Mouse (Mus musculus) heart, embryonic 14.5 days (tissue): Measurements from ENCODE around the gene Clip2. TPM values are rescaled to one million over a fixed set of nuclear protein-coding genes. Genes with fewer than 3 reads are reported as not detected.
"Not testable (repeated sequence)": the region's sequence is repeated elsewhere in the genome, so short reads cannot be mapped to it uniquely, and the experiment has no call there.

Experiments used
- ATAC-seq: fragments of 200-750 bp; cut with Nextera tagmentation; 2 replicates; pipeline ENCODE4 v1.8.0; 2017; ENCODE audit warnings: low read depth, moderate TSS enrichment; ENCODE audit not compliant: insufficient number of reproducible peaks, insufficient read depth, low FRiP score
- H3K27ac ChIP-seq, 2 experiments: fragments of 200-500 bp in 1 of 2; fragments of 300-500 bp in 1 of 2; sonication (generic) in 1 of 2; replicated peaks in 1 of 2; 2 replicates each; pipeline ENCODE4 v1.5.1; 2012 to 2014; ENCODE audit warnings: low read depth in 2 of 2, low read length in 2 of 2, control low read depth in 1 of 2, mild to moderate bottlenecking in 1 of 2, mixed read lengths in 1 of 2; ENCODE audit not compliant: control insufficient read depth in 1 of 2, insufficient read depth in 1 of 2
- H3K27me3 ChIP-seq: fragments of 300-500 bp; sonication (generic); 2 replicates; pipeline ENCODE4 v1.6.1; 2014; ENCODE audit warnings: mild to moderate bottlenecking, low read length, control low read depth; ENCODE audit not compliant: control insufficient read depth, insufficient read depth
- H3K36me3 ChIP-seq: fragments of 300-500 bp; sonication (generic); 2 replicates; pipeline ENCODE4 v1.6.1; 2014; ENCODE audit warnings: mild to moderate bottlenecking, control low read depth, low read length, mixed read lengths; ENCODE audit not compliant: control insufficient read depth, insufficient read depth
- H3K4me1 ChIP-seq, 2 experiments: fragments of 200-500 bp in 1 of 2; fragments of 300-500 bp in 1 of 2; sonication (generic) in 1 of 2; 2 replicates each; pipeline ENCODE4 v1.6.1; 2012 to 2014; ENCODE audit warnings: low read length in 2 of 2, control low read depth in 1 of 2, mixed read lengths in 1 of 2; ENCODE audit not compliant: control insufficient read depth in 2 of 2, insufficient read depth in 2 of 2
- H3K4me2 ChIP-seq: fragments of 300-500 bp; sonication (generic); 2 replicates; pipeline ENCODE4 v1.6.1; 2014; ENCODE audit warnings: mild to moderate bottlenecking, low read length
- H3K4me3 ChIP-seq, 2 experiments: fragments of 200-500 bp in 1 of 2; fragments of 300-500 bp in 1 of 2; sonication (generic) in 1 of 2; 2 replicates each; pipeline ENCODE4 v1.5.1; 2012 to 2014; ENCODE audit warnings: low read length in 2 of 2, mild to moderate bottlenecking in 2 of 2, control low read depth in 1 of 2, low read depth in 1 of 2, moderate library complexity in 1 of 2; ENCODE audit not compliant: control insufficient read depth in 1 of 2, insufficient read depth in 1 of 2
- H3K9ac ChIP-seq: fragments of 300-500 bp; sonication (generic); 2 replicates; pipeline ENCODE4 v1.6.1; 2014; ENCODE audit warnings: mild to moderate bottlenecking, low read length
- H3K9me3 ChIP-seq: fragments of 300-500 bp; sonication (generic); 2 replicates; pipeline ENCODE4 v1.6.1; 2016; ENCODE audit warnings: low read length, control low read depth; ENCODE audit not compliant: control insufficient read depth
- WGBS: fragments of 180-500 bp; shearing (Covaris S2); extraction: QIAGEN DNeasy Blood & Tissue Kit; methylation state at CpG from one replicate; pipeline ENCODE4 v1.1.7; 2014; 5-methylcytosine and 5-hydroxymethylcytosine counted together
- polyA plus RNA-seq: library from polyadenylated mRNA; unstranded; fragments of >200 nt; fragmentation: Nextera tagmentation; extraction: Ambion mirVana; gene quantifications from 2 replicates; pipeline ENCODE4 v1.2.1, GENCODE M21; 2014

Clip2 gene
- polyA plus RNA-seq, 1 experiment from 2014 or later: 1.9 TPM

- no peaks in the 10 kb centered on the region for H3K27me3 ChIP-seq
- peaks cover 26% of the 10 kb centered on the region for H3K36me3 ChIP-seq
- no peak overlapping the region for H3K4me3 ChIP-seq
- no peak overlapping the region for H3K9ac ChIP-seq
- WGBS: 94% methylated on average over 4 of the region's 4 CpGs
- no peak overlapping the region for H3K27ac ChIP-seq
- H3K4me2 ChIP-seq: no peak overlapping the region
- no peaks in the 10 kb centered on the region for H3K4me1 ChIP-seq
- H3K9me3 ChIP-seq: no peaks in the 10 kb centered on the region
- ATAC-seq: no peak
Observed at GRCm38 (mm10) chr5:134488596-134488995, 63.6 kb downstream of the Clip2 start.

- H3K9ac ChIP-seq: no peak overlapping the region
- H3K36me3 ChIP-seq: peaks cover 21% of the 10 kb centered on the region
- no peak for ATAC-seq
- H3K4me2 ChIP-seq: no peak overlapping the region
- H3K27me3 ChIP-seq: no peaks in the 10 kb centered on the region
- no peaks in the 10 kb centered on the region for H3K4me1 ChIP-seq
- H3K4me3 ChIP-seq: no peak overlapping the region
- H3K27ac ChIP-seq: no peak overlapping the region
- H3K9me3 ChIP-seq: no peaks in the 10 kb centered on the region
- 80% methylated on average over 10 of the region's 10 CpGs for WGBS
Observed at GRCm38 (mm10) chr5:134488042-134488441, 64.2 kb downstream of the Clip2 start.

GRCm38 (mm10) chr5:134485900-134486665 lies 66.2 kb downstream of the Clip2 start:
- Histone ChIP-seq H3K27ac (no peak overlapping the region), H3K4me2 (no peak overlapping the region), H3K27me3 (no peaks in the 10 kb centered on the region), H3K36me3 (peaks cover 18% of the 10 kb centered on the region), H3K9ac (no peak overlapping the region), H3K4me3 (no peak overlapping the region), H3K4me1 (no peaks in the 10 kb centered on the region), H3K9me3 (no peaks in the 10 kb centered on the region)
- ATAC-seq: 0 out of 2 replicates have a peak, but pooled peaks have one; percentile 29
- 59% methylated on average over 13 of the region's 13 CpGs for WGBS

- no peak for ATAC-seq
- Histone ChIP-seq H3K9ac (no peak overlapping the region), H3K4me1 (no peaks in the 10 kb centered on the region), H3K9me3 (no peaks in the 10 kb centered on the region), H3K4me3 (no peak overlapping the region), H3K4me2 (no peak overlapping the region), H3K27me3 (no peaks in the 10 kb centered on the region), H3K27ac (no peak overlapping the region), H3K36me3 (peaks cover 11% of the 10 kb centered on the region; the same call in 1 of the 2 replicates)
- 79% methylated on average over 7 of the region's 7 CpGs for WGBS
Observed at GRCm38 (mm10) chr5:134485183-134485730, 67.0 kb downstream of the Clip2 start.

- Histone ChIP-seq H3K4me1 (no peaks in the 10 kb centered on the region), H3K27me3 (no peaks in the 10 kb centered on the region), H3K27ac (no peak overlapping the region), H3K4me2 (no peak overlapping the region), H3K9ac (no peak overlapping the region), H3K4me3 (no peak overlapping the region), H3K9me3 (no peaks in the 10 kb centered on the region), H3K36me3 (no peaks in the 10 kb centered on the region)
- 68% methylated on average over 1 of the region's 1 CpGs for WGBS
- ATAC-seq: no peak
Observed at GRCm38 (mm10) chr5:134483291-134483690, 68.9 kb downstream of the Clip2 start.

GRCm38 (mm10) chr5:134482331-134482730 lies 69.9 kb downstream of the Clip2 start:
- Histone ChIP-seq H3K4me3 (no peak overlapping the region), H3K4me1 (no peaks in the 10 kb centered on the region), H3K9ac (no peak overlapping the region), H3K27ac (no peak overlapping the region), H3K27me3 (no peaks in the 10 kb centered on the region), H3K9me3 (no peaks in the 10 kb centered on the region), H3K36me3 (no peaks in the 10 kb centered on the region), H3K4me2 (no peak overlapping the region)
- no peak for ATAC-seq
- 52% methylated on average over 11 of the region's 11 CpGs for WGBS

- not testable (repeated sequence) for ATAC-seq, H3K4me1 ChIP-seq, H3K4me3 ChIP-seq, H3K4me2 ChIP-seq, H3K27ac ChIP-seq, H3K27me3 ChIP-seq, H3K36me3 ChIP-seq, H3K9me3 ChIP-seq, H3K9ac ChIP-seq
Observed at GRCm38 (mm10) chr5:134478886-134479285, 73.3 kb downstream of the Clip2 start.

GRCm38 (mm10) chr5:134475686-134476085 lies 76.5 kb downstream of the Clip2 start:
- H3K4me3 ChIP-seq, H3K27ac ChIP-seq: not testable (repeated sequence)
- 91% methylated on average over 7 of the region's 7 CpGs for WGBS

More at GRCm38 (mm10) chr5:134475686-134476085, 76.5 kb downstream of the Clip2 start:
- H3K9me3 ChIP-seq, H3K36me3 ChIP-seq, ATAC-seq, H3K27me3 ChIP-seq, H3K9ac ChIP-seq, H3K4me1 ChIP-seq, H3K4me2 ChIP-seq: not testable (repeated sequence)
